Mouse (Mus musculus): ENCODE measurements around the gene Slc39a10. TPM values are rescaled to one million over a fixed set of nuclear protein-coding genes. Genes with fewer than 3 reads are reported as not detected.
"Not testable (repeated sequence)": the region's sequence is repeated elsewhere in the genome, so short reads cannot be mapped to it uniquely, and the experiment has no call there.

Slc39a10 gene
- polyA plus RNA-seq, 1 experiment: 0.15 TPM

DNA sequence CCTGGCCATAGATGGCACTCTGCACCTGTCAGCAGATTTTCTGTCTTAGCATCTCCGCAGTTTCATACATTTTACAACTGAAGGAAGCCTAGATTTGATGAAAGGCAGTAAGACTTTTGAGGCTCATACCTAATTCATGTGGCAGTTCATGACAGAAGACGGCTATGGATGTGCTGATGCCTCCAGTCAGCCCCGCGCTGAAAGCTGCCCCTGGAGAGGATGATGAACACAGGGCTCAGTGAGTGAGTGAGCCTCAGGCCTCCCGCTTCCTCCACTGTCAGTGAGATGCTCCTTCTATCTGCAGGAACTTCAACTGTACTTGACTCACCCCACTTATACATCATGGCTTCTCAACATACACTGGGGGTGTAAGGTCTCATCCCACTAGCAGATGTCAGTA is 74.7 kb downstream of the Slc39a10 start:
- TF ChIP-seq FLI1 (IDR thresholded peaks at IDR 0.05; ENCODE audit: low read length) (no peak), GATA1 (IDR thresholded peaks at IDR 0.05; ENCODE audit: borderline replicate concordance, low read length) (no peak)

GRCm38 (mm10) chr1:46808630-46809029 is 84.0 kb downstream of the Slc39a10 start:
- not testable (repeated sequence) for H3K36me3 ChIP-seq (replicated peaks; ENCODE audit: low read length); H3K9me3 ChIP-seq; H3K27me3 ChIP-seq (replicated peaks); H3K4me3 ChIP-seq (replicated peaks); H3K4me1 ChIP-seq

More for the DNA sequence above, 74.7 kb downstream of the Slc39a10 start:
- Histone ChIP-seq H3K36me3 (replicated peaks; ENCODE audit: low read length) (peaks cover 39% of the 10 kb centered on the region), H3K4me1 (0 out of 2 replicates have a peak, but pooled peaks cover 3% of the 10 kb centered on the region), H3K4me3 (replicated peaks) (no peak overlapping the region), H3K9me3 (no peaks in the 10 kb centered on the region), H3K27me3 (replicated peaks) (no peaks in the 10 kb centered on the region)

DNA sequence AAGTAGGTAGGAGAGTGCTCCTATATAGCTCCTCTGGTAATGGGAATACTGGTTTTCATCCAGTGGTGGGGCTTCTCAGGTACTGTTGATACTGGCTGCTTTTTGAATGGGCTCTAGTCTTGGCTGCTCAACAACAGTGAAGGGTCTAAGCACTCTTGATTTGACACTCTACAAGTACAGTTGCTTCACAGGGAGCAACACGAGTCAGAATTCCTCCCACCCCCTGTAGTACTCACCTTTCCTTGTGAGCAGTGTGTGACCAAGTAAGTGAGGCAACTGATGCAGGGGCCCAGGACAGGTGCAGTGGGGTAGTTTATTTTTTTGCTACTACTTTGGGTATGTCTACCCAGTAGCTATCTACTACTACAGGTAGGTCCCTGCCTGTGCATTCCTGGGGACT is 87.6 kb downstream of the Slc39a10 start:
- Histone ChIP-seq H3K27me3 (replicated peaks) (no peaks in the 10 kb centered on the region), H3K9me3 (no peaks in the 10 kb centered on the region), H3K4me3 (replicated peaks) (no peak overlapping the region), H3K4me1 (no peaks in the 10 kb centered on the region), H3K36me3 (replicated peaks; ENCODE audit: low read length) (peaks cover 4% of the 10 kb centered on the region)
- TF ChIP-seq FLI1 (IDR thresholded peaks at IDR 0.05; ENCODE audit: low read length) (no peak), GATA1 (IDR thresholded peaks at IDR 0.05; ENCODE audit: borderline replicate concordance, low read length) (no peak)

GRCm38 (mm10) chr1:46782227-46782626 is 110.4 kb downstream of the Slc39a10 start:
- not testable (repeated sequence) for H3K27me3 ChIP-seq (replicated peaks); H3K36me3 ChIP-seq (replicated peaks; ENCODE audit: low read length); H3K4me1 ChIP-seq; H3K4me3 ChIP-seq (replicated peaks); H3K9me3 ChIP-seq

DNA sequence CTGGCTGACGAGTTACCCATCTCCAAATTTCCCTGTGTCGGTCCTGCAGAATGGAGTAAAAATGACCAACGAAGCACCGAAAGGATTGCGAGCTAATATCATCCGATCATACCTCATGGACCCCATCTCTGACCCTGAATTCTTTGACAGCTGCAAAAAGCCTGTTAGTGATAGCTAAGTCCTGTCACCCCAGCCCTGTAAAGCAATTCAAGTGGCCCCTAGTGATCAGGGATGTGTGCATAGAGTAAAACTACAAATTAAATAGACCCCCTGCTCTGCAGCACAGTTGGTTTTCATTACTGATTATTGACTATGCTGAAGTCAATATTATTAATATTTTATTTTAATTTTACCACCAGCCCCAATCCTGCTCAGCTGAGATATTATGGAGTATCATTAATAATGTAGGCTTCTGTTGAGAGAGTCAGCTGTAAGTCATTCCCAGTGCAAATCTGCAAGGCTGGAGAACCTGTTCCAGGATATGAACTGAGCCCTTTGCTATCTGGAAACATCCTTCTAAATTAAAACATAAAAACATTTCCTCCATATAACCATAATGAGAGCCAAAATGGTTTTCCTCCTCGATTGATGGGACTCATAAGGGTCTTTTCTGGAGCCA is 122.5 kb downstream of the Slc39a10 start:
- not testable (repeated sequence) for H3K4me3 ChIP-seq (replicated peaks); H3K27me3 ChIP-seq (replicated peaks); H3K4me1 ChIP-seq; H3K36me3 ChIP-seq (replicated peaks; ENCODE audit: low read length); H3K9me3 ChIP-seq

- H3K27me3 ChIP-seq (replicated peaks); H3K9me3 ChIP-seq; H3K36me3 ChIP-seq (replicated peaks; ENCODE audit: low read length); H3K4me3 ChIP-seq (replicated peaks); H3K4me1 ChIP-seq: not testable (repeated sequence)
Measured at GRCm38 (mm10) chr1:46769318-46769717, 123.3 kb downstream of the Slc39a10 start.

- not testable (repeated sequence) for H3K36me3 ChIP-seq (replicated peaks; ENCODE audit: low read length); H3K4me3 ChIP-seq (replicated peaks); H3K27me3 ChIP-seq (replicated peaks); H3K9me3 ChIP-seq; H3K4me1 ChIP-seq
Measured at GRCm38 (mm10) chr1:46764600-46764999, 128.1 kb downstream of the Slc39a10 start.
